Mouse (Mus musculus): ENCODE data around the gene Unc93a2.
"Not testable (repeated sequence)": the region's sequence is repeated elsewhere in the genome, so short reads cannot be mapped to it uniquely, and the experiment has no call there.

The Unc93a2 gene

DNA sequence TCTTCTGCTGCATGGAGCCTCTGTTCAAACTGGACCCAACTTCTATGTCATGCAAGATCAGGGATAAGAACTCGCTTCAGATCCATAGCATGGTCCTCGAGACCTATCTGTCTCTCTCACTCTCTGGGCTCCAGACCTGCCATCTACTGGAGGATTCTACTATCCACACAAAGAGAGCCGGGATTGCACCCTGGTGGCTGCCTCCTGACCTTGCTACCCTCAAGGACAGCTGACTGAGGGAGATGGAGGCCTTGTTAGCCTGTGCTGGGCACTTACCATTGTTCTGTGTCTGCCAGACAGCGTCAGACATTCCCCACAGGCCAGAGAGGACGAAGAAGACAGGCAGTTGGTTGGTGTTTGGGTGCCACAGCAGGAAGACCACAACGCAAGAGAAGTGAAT is 15.9 kb downstream of the Unc93a2 start:
- DNase-seq: not testable (repeated sequence)

GRCm38 (mm10) chr17:7366676-7367374 is 18.4 kb downstream of the Unc93a2 start:
- DNase-seq: not testable (repeated sequence)

- DNase-seq: not testable (repeated sequence)
Observed at GRCm38 (mm10) chr17:7366265-7366664, 19.0 kb downstream of the Unc93a2 start.

GRCm38 (mm10) chr17:7365615-7366014 is 19.6 kb downstream of the Unc93a2 start:
- DNase-seq: not testable (repeated sequence)

DNA sequence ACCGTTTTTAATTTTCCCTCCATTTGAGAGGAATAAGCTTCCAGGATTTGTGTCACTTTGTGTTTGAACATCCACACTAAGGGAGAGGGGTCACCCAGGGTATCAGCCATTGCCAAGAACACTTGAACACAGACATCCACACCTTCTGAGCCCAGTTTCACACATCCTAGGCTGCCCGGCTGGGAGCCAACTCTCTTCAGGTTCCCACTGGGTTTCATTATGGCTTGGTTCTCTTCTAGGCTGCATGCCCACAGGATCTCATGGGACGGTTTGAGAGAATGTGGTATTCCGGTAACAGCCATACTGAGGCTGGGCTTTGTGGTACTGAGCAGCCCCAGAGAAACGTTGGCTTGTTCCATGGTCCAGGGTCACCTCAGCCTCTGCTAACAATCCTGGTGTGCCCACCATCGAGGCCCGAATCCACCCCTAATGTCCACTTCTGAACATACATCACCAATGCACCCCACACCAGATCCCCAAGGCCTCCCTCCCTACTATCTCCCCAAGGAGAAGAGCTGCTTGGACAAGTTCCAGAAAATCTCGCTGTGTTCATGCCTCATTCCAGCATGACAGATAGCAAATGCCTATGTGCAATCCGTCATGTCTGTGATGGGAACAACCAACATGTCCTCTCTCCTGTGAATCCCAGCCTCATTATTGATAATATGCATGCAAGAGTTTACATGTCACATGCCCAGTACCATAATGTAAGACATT is 24.4 kb downstream of the Unc93a2 start:
- not testable (repeated sequence) for DNase-seq

DNA sequence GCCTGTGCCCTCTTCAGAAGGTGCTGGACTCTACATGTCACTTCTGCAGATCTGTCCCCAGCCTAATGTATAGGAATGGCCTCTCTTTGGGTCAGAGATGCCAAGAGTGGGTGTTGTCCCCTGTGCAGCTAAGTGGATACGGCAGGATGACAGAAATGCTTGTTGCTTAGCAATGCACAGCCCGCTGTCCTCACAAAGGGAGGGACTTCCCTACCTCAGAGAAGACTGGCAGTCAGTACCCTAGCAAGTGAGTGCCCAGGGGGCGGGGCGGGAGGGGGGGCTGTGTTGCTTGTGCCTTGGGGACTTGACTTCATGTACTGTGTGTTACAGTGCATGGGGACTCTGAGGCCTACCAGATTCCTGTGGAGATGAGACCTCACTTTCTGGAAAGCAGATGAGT is 25.5 kb downstream of the Unc93a2 start:
- DNase-seq: not testable (repeated sequence)

DNA sequence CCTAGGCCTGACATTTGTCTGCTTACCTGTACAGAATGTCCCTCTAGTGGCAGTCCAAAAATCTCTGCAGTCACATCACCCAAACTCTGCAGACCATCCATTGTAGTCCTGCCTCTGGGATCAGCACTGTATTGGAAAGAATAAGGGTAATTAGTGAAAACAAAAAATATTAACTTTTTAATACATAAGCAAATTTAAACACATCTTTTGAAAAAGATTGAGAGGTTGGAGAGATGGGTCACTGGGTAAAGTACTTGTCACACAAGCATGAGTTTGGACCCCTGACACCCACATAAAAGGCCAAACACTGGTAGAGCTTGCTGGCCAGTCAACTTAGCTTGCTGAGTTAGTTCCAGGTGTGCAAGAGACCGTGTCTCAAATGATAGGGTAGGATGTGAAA is 32.7 kb downstream of the Unc93a2 start, which contains the start of gene Ttll2:
Ttll2 (minus strand) TSS at position 101 of the 400 bp plus-strand sequence.
- not testable (repeated sequence) for DNase-seq

GRCm38 (mm10) chr17:7348765-7349164 is 36.5 kb downstream of the Unc93a2 start:
- DNase-seq: not testable (repeated sequence)

DNA sequence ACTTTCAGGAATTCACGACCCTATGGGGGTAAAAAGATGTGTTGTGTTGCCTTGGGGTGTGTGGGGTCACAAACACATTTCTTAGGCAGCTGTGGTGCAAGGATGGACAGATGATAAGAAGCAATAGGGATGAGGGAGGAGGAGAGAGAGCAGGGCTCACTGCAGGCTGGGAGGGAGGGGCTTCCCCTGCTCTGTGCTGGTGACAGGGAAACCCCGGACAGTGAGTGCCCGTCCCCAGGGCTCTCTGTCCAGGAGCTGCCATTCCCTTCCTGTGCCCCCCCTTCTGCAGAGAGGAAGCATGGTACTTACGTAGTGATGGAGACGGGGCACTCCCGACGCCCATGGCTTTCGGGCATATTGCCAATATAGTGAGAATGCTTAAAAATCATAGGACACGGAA is 47.9 kb downstream of the Unc93a2 start:
- DNase-seq: not testable (repeated sequence)

DNA sequence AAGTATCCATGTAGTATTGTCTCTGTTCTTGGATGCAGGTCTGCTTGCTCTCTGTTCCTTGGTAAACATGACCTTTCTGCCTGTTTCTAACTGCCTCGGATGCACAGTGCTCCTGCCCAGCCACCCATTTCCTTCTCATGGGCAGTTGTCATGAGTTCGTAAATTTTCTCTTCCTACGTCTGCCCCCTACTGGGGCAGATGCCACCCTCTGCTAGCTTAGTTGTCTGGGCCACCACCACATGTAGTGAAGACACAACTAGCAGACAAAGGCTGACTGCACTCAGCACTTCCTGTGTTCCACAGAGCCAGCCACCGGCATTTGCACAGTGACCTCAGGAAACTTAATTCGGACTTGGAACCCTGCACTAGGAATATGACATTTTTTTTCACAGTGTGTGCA is 52.5 kb downstream of the Unc93a2 start:
- not testable (repeated sequence) for DNase-seq

DNA sequence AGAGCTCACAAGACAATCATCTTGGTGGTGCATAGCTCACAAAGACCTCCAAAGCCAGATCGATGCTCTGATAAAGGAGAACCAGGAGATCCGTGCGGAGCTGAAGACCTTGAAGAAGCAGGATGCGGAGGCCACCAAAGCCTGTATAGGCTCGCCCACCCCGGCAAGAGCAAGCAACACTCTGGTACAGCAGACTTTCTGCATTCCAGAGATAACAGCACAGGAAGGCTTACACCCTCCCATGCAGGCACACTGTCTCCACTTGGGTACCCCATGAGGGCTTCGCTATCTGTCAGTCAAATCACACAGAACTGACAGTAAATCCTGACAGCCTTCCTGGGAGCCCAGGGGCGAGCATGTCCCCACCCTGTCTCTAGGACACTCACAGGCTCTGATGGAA is 58.8 kb downstream of the Unc93a2 start:
- not testable (repeated sequence) for DNase-seq

GRCm38 (mm10) chr17:7324346-7324745 is 60.9 kb downstream of the Unc93a2 start, which contains the start of gene Tcp10a:
Gene Tcp10a, plus strand, starts transcription at chr17:7324646.
- DNase-seq: not testable (repeated sequence)

- not testable (repeated sequence) for DNase-seq
Observed at GRCm38 (mm10) chr17:7319789-7320188, 65.5 kb downstream of the Unc93a2 start.

DNA sequence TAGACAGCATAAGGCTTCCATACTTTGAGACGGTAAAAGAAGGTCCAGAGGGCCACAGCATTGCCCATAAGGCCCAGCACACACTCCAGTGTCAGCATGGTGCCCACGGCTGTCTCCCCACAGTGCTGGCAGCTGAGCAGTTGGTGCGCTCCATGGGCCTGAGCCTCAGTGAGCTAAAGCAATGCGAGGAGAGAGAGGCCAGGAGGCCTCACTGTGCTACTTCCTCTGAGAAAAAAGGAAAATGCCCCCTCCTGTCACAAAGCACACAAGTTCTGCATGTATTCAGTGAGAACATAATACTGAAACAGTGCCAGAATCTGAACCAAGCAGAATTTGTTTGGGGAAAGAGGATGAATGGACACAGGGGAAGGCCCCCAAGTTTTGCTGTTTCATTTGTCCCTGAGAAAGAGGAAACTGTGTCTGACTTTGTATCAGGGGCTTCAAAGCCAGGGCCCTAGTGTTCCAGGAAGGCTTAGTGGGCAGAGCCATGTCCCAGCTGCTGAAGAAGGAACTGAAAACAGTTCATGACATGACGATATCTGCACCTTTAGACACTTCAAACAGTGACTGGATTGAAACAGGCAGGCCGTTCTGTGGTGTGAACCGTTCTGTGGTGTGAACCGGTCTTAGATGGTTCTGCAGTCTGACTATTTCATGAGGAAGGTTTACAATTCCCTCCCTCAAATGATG is 69.4 kb downstream of the Unc93a2 start:
- not testable (repeated sequence) for DNase-seq
